Mouse (Mus musculus) bone marrow macrophage, adult 2 months (primary cell): ENCODE measurements around the gene Depdc1b.

Experiments
- CTCF ChIP-seq: IDR thresholded peaks from 2 replicates; pipeline ENCODE4 v1.5.1; 2012; ENCODE audit warnings: low read depth, mild to moderate bottlenecking, low read length, moderate library complexity
- POLR2A ChIP-seq: IDR thresholded peaks from 2 replicates; pipeline ENCODE4 v1.6.1; 2012; ENCODE audit warnings: mild to moderate bottlenecking, low read depth, low read length, borderline replicate concordance

GRCm38 (mm10) chr13:108289436-108289835, 26.7 kb upstream of the Depdc1b start:
- no peak for TF ChIP-seq CTCF
- no peak for TF ChIP-seq POLR2A
